Mouse (Mus musculus): ENCODE data around the gene Aldh2. TPM values are rescaled to one million over a fixed set of nuclear protein-coding genes. Genes with fewer than 3 reads are reported as not detected.

Gene Aldh2
- polyA plus RNA-seq, 1 experiment: 174 TPM

DNA sequence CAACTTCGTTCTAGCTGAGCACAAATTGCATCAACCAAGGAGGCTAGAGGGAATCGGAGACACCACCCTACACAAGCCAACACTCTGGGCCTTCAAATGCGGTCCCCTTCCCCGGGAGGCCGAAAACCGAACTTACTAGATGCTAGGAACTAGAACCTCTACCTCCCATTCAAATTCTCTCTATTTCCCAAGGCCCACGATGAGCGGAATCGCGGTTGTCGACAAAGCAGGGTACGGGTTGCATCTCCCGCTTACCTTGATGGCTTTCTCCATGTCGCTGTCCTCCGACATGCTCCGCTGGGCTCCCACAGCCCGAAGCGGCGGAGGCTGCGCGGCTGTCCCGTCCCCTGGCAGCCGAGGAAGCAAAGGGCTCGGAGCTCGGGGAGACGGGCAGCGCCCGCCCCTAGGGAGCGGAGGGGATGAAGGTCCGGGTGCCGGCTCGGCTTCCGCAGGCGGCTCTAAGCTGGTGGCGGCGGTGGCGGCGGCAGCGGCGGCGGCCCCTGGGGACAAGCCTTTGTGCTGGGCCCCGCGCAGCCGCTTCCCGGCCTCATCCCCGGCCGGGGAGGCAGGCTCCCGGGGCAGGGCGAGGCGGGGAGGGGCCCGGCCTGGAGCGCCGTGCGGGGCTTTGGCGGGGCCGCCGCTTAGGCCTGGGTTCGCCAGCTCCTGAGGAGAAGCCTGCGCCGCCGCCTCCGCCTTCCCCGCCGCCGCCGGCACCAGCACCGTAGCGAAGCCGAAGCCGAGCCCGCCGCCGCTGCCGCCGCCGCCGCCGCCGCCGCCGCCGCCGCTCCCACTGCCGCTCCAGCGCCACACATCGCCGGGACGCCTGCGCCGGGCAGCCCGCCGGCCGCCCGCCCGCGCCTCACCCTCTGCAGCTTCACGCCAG is 48.5 kb downstream of the Aldh2 start, which contains the start of the genes Adam1a and Gm42878:
TSS of gene Adam1a (minus strand) at position 573 of the 883 bp plus-strand sequence.
TSS of gene Gm42878 (minus strand) at position 573 of the 883 bp plus-strand sequence.
- WGBS: under 1% methylated on average over 93 of the region's 97 CpGs
- peak within 1 kb of the TSS; percentile 90 for H3K27ac ChIP-seq (ENCODE audit: insufficient read depth, low read length)

DNA sequence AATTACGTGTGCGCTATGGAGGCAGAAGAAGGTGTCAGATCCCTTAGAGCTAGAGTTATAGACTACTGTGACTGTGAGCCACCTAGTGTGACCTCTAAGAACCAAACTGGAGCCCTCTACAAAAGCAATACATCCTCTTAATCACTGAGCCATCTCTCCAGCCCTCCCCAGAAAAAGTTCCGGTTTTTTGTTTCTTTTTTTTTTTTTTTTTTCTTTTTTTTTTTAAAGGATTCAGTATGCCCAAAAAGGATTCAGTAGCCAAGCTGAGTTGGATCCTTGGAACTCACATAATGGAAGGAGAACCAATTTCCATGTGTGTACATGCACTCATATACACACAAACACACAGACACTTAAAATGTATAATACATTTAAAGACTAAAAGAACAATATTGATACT is 50.3 kb downstream of the Aldh2 start:
- no peak for TF ChIP-seq POLR2A (IDR thresholded peaks at IDR 0.05; ENCODE audit: borderline replicate concordance, insufficient read depth, low read length)
- no peak for TF ChIP-seq CTCF (IDR thresholded peaks at IDR 0.05; ENCODE audit: borderline replicate concordance, insufficient read depth, low read depth, low read length)
- Histone ChIP-seq H3K27me3 (ENCODE audit: control insufficient read depth, insufficient read depth, low read length) (no peaks in the 10 kb centered on the region), H3K4me1 (ENCODE audit: control insufficient read depth, insufficient read depth, low read length) (peaks cover 5% of the 10 kb centered on the region; the same call in 1 of the 2 replicates), H3K27ac (ENCODE audit: insufficient read depth, low read length) (no peak overlapping the region), H3K4me3 (replicated peaks; ENCODE audit: insufficient read depth, low read depth, low read length) (no peak overlapping the region)
- DNase-seq: no peak
- 69% methylated on average over 3 of the region's 3 CpGs for WGBS

More for the DNA sequence above, 48.5 kb downstream of the Aldh2 start, which contains the start of the genes Adam1a and Gm42878:
- no peak for DNase-seq
- Histone ChIP-seq H3K4me3 (replicated peaks; ENCODE audit: insufficient read depth, low read depth, low read length) (peak within 1 kb of the TSS; percentile 96), H3K4me1 (ENCODE audit: control insufficient read depth, insufficient read depth, low read length) (peaks cover 2% of the 10 kb centered on the region; the same call in 1 of the 2 replicates), H3K27me3 (ENCODE audit: control insufficient read depth, insufficient read depth, low read length) (no peaks in the 10 kb centered on the region)
- TF ChIP-seq POLR2A (IDR thresholded peaks at IDR 0.05; ENCODE audit: borderline replicate concordance, insufficient read depth, low read length) (no peak), CTCF (IDR thresholded peaks at IDR 0.05; ENCODE audit: borderline replicate concordance, insufficient read depth, low read depth, low read length) (no peak)

DNA sequence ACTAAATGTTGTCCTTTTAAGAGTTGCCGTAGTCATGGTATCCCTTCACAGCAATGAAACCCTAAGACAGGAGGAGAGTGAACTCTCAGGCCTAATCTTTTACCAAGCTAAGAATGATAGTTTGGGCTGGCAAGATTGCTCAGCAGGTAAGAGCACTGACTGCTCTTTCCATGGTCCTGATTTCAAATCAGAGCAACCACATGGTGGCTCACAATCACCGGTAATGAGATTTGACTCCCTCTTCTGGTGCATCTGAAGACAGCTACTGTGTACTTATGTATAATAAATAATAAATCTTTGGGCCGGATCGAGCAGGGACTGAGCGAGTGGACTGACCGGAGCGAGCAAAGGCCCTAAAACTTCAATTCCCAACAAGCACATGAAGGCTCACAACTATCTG is 52.4 kb downstream of the Aldh2 start:
- peaks cover 5% of the 10 kb centered on the region; the same call in 1 of the 2 replicates for H3K4me1 ChIP-seq (ENCODE audit: control insufficient read depth, insufficient read depth, low read length)
- no peak for DNase-seq
- no peaks in the 10 kb centered on the region for H3K27me3 ChIP-seq (ENCODE audit: control insufficient read depth, insufficient read depth, low read length)
- no peak for TF ChIP-seq POLR2A (IDR thresholded peaks at IDR 0.05; ENCODE audit: borderline replicate concordance, insufficient read depth, low read length)
- TF ChIP-seq CTCF (IDR thresholded peaks at IDR 0.05; ENCODE audit: borderline replicate concordance, insufficient read depth, low read depth, low read length): no peak
- no peak overlapping the region for H3K27ac ChIP-seq (ENCODE audit: insufficient read depth, low read length)
- WGBS: 67% methylated on average over 7 of the region's 7 CpGs
- H3K4me3 ChIP-seq (replicated peaks; ENCODE audit: insufficient read depth, low read depth, low read length): no peak overlapping the region

DNA sequence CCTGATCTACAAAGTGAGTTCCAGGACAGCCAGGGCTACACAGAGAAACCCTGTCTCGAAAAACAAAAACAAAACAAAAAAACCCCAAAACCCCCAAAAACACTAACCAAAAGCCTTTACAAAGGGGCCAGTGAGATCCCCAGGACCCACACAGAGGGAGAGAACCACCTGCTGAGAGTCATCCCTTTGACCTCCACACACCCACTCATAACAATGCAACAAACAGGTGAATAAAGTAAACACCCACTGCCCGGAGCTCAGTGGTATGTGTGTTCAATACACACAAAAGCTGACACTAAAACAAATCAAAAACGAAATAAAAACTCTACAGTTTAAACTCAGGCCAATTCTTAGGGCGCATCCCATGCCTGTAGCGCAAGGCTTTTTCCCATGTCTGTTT is 53.6 kb downstream of the Aldh2 start:
- no peak overlapping the region for H3K27ac ChIP-seq (ENCODE audit: insufficient read depth, low read length)
- TF ChIP-seq POLR2A (IDR thresholded peaks at IDR 0.05; ENCODE audit: borderline replicate concordance, insufficient read depth, low read length) (no peak), CTCF (IDR thresholded peaks at IDR 0.05; ENCODE audit: borderline replicate concordance, insufficient read depth, low read depth, low read length) (no peak)
- WGBS: 93% methylated on average over 5 of the region's 5 CpGs
- H3K27me3 ChIP-seq (ENCODE audit: control insufficient read depth, insufficient read depth, low read length): no peaks in the 10 kb centered on the region
- DNase-seq: no peak
- no peak overlapping the region for H3K4me3 ChIP-seq (replicated peaks; ENCODE audit: insufficient read depth, low read depth, low read length)
- peaks cover 5% of the 10 kb centered on the region; the same call in 1 of the 2 replicates for H3K4me1 ChIP-seq (ENCODE audit: control insufficient read depth, insufficient read depth, low read length)

DNA sequence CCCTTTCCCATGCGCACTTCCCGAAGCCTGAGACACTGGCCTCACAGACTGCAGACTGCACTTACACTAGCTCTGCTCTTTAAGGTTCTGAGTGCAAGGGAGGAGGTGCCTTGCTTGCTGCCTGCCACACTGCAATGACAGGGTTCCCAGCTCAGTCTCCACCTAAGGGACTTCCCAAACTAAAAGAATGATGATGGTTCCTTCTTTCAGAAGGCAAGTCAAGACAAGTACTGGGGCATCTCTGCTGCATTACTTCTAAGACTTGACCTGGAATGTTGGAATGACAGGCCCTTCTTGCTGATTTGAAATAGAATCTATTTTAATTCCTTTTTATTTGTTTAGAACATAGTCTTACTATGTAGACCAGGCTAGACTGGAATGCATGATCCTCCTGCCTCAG is 56.0 kb downstream of the Aldh2 start:
- no peak overlapping the region for H3K4me3 ChIP-seq (replicated peaks; ENCODE audit: insufficient read depth, low read depth, low read length)
- 0 out of 2 replicates have a peak, but pooled peaks cover 5% of the 10 kb centered on the region for H3K4me1 ChIP-seq (ENCODE audit: control insufficient read depth, insufficient read depth, low read length)
- DNase-seq: no peak
- no peak overlapping the region for H3K27ac ChIP-seq (ENCODE audit: insufficient read depth, low read length)
- WGBS: 90% methylated on average over 2 of the region's 2 CpGs
- no peaks in the 10 kb centered on the region for H3K27me3 ChIP-seq (ENCODE audit: control insufficient read depth, insufficient read depth, low read length)
- TF ChIP-seq CTCF (IDR thresholded peaks at IDR 0.05; ENCODE audit: borderline replicate concordance, insufficient read depth, low read depth, low read length) (no peak), POLR2A (IDR thresholded peaks at IDR 0.05; ENCODE audit: borderline replicate concordance, insufficient read depth, low read length) (no peak)

DNA sequence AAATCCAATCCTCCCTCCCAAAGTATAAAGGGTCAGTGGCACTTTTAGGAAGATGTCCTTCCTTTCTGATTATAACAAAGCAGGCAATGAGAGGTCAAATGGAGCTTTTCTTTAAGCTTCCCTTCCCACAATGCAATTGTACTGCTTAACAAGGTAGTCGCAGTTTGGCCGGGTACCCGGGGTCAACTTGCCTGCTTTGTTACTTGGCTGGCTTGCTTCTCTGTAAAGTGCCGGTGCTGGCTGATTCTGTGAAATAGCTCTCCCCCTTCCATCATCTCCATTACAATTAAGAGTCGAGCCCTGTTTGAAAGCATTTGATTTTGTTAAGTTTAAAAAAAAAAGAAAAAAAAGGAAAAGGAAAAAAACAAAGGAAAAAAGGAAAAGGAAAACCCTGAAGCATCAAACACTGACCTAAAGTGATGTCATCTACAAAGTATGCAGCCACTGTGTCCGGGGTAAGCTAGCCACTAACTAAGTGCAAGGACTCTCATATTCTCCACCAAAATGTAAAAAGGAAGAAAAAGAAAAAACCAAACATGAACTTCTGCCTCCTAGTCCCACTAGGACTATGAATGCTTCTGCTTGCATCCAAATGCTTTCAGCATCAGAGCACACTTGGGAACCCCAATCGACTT is 56.6 kb downstream of the Aldh2 start:
- 63% methylated on average over 7 of the region's 7 CpGs for WGBS
- no peak for DNase-seq
- Histone ChIP-seq H3K4me3 (replicated peaks; ENCODE audit: insufficient read depth, low read depth, low read length) (no peak overlapping the region), H3K27me3 (ENCODE audit: control insufficient read depth, insufficient read depth, low read length) (no peaks in the 10 kb centered on the region), H3K27ac (ENCODE audit: insufficient read depth, low read length) (no peak overlapping the region), H3K4me1 (ENCODE audit: control insufficient read depth, insufficient read depth, low read length) (0 out of 2 replicates have a peak, but pooled peaks cover 5% of the 10 kb centered on the region)
- TF ChIP-seq CTCF (IDR thresholded peaks at IDR 0.05; ENCODE audit: borderline replicate concordance, insufficient read depth, low read depth, low read length) (no peak), POLR2A (IDR thresholded peaks at IDR 0.05; ENCODE audit: borderline replicate concordance, insufficient read depth, low read length) (no peak)

DNA sequence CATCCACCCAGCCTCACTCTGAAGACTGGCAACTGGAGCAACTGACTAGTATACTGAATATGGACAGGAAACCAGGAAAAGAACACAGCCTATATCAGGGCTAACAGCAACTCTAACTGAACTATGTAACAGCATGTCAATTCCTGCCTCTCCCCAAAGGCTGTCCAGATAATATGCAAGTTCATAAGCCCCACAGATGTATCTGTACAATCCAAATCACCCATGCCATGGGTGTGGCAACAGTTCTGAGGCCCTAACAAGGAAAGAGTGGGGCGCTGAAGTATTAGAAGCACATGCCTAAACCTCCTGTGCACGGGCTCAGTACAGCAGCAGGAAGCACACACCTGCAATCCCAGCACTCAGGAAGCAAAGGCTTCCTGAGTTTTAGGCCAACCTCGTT is 58.5 kb downstream of the Aldh2 start:
- H3K27me3 ChIP-seq (ENCODE audit: control insufficient read depth, insufficient read depth, low read length): no peaks in the 10 kb centered on the region
- DNase-seq: no peak
- no peak overlapping the region for H3K27ac ChIP-seq (ENCODE audit: insufficient read depth, low read length)
- 0 out of 2 replicates have a peak, but pooled peaks cover 2% of the 10 kb centered on the region for H3K4me1 ChIP-seq (ENCODE audit: control insufficient read depth, insufficient read depth, low read length)
- H3K4me3 ChIP-seq (replicated peaks; ENCODE audit: insufficient read depth, low read depth, low read length): no peak overlapping the region
- TF ChIP-seq POLR2A (IDR thresholded peaks at IDR 0.05; ENCODE audit: borderline replicate concordance, insufficient read depth, low read length): no peak
- WGBS: 92% methylated on average over 3 of the region's 3 CpGs
